Mouse (Mus musculus): ENCODE measurements at regions not wholly inside any gene's neighbourhood (a gene's known extent, or its start where the extent isn't known, plus 50 kb on each side); places are given as distances from the start of the nearest gene placed in this dataset.

- no peak for ATAC-seq
These were observed 240.4 kb upstream of the Map3k7 start for GRCm38 (mm10) chr4:31723501-31723900.

DNA sequence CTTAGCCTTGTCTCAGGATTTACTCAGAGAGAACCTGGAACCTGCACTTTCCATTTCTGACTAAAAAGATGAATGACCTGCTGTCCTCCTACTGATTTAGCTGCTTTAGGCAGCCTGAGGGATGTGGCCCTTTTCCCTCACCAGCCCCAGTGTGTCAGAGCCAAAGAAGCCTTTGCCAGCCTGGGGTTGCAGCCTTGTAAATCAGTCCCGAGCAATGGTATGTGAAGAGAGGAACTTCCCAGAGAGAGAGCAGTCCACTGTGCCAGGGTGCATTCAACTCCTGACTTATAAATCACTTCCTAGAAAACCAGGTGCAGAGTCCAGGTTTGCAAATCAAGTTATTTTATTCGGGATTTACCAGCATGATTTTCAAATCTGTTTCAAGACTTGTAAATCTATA is 239.5 kb upstream of the Map3k7 start:
- ATAC-seq = no peak

DNA sequence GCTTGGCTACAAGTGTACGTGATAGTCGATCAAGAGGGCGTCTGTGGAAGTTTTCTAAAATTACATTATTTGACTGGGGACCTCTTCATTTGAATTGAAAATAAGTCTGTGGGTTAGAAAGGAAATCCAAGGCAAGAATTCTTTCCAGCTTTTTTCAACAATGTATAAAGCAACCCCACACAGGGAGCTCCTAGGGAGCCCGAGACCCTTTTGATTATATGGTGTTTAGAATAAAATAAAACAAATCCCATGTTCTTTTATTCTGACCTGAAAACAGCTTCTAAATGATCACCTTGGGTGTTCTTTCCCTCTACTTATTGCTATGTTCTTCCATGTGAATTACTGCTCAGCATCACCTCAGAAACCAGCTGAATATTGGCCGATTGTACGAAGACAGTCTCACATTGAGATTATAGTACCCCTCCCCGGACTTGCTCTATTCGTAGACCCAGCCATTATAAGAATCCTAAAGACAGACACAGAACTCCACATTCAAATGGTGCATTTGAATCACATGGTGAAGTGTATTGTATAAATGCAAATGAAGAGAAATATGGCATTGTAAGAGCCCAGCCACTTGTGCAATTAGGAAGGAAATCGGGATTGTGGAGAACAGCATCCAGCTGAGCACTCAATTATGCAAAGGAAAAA is 236.3 kb upstream of the Map3k7 start:
- ATAC-seq = no peak

- no peak for ATAC-seq
These were observed 235.8 kb upstream of the Map3k7 start for GRCm38 (mm10) chr4:31728149-31728516.

DNA sequence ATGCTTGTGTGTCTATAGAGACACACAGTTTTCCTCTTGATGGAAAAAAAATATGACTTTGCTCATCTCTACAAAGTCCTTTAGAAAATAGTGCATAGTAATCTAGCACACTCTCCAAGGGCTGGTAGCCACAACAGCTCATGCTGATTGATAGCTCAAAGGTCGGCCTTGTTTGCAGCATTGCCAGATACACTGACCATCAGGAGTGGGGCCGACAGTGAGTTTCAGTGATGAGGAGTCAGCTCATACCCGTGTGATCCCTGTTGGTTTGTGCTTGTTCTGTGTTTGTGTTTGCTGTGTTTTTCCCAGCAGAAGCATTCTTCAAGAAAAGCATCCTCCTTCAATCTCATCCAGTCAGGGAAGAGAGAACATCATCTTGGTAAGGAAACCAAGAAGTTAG is 220.1 kb upstream of the Map3k7 start:
- no peak for ATAC-seq

GRCm38 (mm10) chr4:31744431-31744830 is 219.5 kb upstream of the Map3k7 start:
- ATAC-seq = no peak

DNA sequence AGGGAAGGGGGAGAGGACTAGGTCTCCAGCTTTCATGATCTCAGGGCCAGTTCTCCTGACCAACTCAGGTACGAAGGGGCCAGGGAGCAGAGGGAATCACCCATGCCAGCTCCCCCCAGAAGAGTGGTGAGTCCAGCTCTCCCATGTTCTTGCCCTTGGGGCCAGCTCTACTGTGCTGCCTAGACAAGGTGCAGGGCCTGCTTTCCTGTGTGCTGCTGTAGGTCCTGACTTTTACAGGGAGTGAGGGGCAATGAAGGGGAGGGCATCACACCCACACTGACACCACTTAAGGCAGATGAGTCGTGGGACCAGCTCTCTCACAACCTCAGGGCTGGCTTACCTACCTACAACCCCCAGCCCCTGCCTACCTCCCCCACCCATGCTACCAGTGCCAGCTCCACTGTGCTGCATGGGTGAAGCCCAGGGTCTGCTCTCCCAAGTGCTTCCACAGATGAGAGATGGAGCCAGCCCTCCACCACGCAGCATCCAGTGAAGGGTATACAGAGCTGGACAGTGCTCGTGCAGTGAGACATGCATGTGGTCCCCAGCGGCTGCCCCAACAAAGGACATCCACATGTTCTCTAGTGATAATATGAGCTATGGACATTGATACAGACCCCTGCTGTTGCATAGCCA is 210.1 kb upstream of the Map3k7 start:
- no peak for ATAC-seq

DNA sequence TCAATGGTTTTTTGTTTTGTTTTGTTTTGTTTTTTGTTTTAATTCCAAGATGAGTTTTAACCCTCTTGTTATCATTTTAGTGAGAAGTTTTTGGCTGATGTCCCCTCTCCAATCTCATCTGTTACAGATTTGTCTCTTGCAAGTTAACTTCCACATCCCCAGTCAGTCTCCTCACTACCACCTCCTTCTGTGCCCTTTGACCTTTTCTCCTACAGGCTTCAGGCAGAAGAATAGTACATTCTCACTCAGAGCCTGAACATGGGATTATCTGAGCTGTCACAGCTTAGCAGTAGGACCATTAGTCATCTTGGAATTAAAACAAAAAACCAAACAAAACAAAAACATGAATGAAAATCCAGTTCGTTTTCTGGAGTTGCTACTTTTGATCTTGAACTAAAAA is 206.8 kb upstream of the Map3k7 start:
- ATAC-seq = no peak

GRCm38 (mm10) chr4:31760116-31760515 is 203.8 kb upstream of the Map3k7 start:
- no peak for ATAC-seq

- ATAC-seq = no peak
These were observed 201.7 kb upstream of the Map3k7 start for GRCm38 (mm10) chr4:31762199-31762598.

DNA sequence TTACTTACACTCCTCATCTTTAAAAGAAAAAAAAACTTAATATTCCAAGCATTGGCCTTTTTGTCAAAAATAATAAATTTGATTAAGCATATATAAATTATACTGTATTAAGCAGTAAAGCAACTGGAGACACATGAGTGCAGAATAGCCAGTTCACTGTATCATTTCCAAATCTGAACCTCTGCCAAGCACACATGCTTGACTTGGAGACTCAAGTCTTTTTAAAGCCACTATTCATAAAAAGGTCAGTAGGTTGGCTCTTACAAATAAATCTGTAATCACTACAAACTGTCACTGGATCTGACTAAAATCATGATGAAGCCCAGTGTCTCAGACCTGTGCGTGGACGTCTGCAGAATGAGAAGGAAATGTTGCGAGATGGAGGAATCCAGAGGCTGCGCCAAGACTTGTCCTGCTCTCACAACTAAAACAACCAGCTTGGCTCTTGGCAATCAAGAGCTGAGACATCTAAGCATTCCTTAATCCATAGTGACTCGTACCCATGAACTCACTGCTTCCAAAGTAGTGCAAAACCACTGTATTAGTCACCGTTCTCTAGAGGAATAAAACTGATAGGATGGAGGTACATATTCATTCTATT is 195.8 kb upstream of the Map3k7 start:
- ATAC-seq = no peak

- ATAC-seq = no peak
These were observed 194.6 kb upstream of the Map3k7 start for GRCm38 (mm10) chr4:31769325-31769724.

GRCm38 (mm10) chr4:31786284-31786683 is 177.6 kb upstream of the Map3k7 start:
- no peak for ATAC-seq

GRCm38 (mm10) chr4:31817574-31818240 is 146.2 kb upstream of the Map3k7 start:
- no peak for ATAC-seq

- ATAC-seq = no peak
These were observed 144.2 kb upstream of the Map3k7 start for GRCm38 (mm10) chr4:31819521-31820259.

DNA sequence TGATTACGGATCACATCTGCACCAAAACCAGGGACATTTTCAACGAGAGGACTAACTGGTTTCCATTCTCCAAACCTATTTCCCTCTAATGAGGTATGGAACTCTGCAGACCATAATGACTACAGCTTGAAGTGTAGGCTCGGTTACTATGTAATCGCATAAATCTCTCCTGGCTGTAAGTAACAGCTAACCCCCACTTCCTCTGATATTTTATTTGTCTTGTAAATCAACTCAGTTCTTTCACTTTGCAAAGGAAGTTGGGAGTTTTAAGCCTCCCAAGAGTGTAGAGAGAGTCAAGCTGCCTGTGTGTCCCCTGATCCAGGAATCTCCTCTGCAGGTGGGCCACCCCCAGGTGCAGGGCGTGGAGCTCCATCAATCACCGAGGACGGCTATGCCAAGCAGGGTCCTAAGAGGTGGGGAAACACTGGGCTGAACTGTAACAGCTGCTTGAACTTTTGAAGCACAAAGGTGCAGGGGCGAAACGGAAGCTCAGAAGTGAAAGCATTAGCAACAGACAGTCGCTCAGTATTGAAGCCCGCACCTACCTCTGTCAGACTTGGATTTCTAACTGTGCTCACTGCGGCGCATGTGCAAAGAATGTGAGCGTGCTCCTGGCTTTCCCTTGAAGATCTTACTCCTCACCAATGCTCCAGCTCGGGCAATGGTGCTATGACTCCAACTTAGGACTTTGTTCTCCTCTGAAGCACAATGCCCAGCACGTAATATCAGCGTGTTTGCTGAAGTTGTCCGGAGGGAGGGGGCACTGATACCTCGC is 140.1 kb upstream of the Map3k7 start:
- ATAC-seq = peak; percentile 85

DNA sequence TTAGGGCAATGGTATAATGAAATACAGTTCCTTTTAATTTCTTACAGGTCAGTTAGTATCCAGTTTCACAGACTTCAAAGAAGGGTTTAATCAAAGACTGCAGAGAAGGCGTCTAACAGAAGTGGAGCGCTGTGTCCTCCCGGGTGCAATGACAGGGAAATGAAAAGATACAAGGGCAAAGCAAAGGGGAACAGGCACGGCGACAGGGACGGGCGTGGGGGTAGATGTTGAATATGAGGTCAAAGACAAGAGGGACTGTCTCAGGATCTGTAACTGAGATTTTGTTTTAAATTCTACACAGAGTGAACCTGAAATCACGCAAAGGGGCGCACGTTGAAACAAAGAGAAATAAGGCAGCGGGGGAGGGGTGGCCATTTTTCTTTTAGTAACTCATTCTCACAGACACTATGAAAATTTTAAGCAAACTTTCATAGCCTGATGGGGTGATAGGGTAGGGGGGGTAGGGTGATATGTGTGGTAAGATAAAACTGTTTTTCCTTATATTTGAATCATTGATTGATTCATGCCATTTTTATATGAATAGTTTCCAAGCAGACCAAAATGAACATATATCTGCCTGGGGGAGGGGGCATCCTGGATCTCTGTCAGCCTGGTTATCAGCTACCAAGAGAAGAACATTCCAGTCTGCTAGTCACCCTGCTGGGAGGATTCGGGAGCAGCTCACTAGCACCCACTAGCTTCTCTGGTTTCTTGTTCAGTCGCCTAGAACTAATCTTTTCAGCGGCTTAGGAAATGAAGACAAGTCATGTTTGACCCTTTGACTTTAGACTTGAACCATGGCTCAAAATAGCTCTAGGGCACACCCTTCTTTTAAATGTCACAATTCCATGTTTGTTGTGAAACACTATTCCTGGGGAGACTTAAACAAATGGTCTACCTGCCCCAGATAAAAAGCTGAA is 139.1 kb upstream of the Map3k7 start:
- peak; percentile 20 for ATAC-seq

GRCm38 (mm10) chr4:31825438-31825830 is 138.5 kb upstream of the Map3k7 start:
- no peak for ATAC-seq

GRCm38 (mm10) chr4:31826661-31827060 is 137.2 kb upstream of the Map3k7 start:
- ATAC-seq = no peak

- peak; percentile 35 for ATAC-seq
These were observed 136.6 kb upstream of the Map3k7 start for GRCm38 (mm10) chr4:31827266-31827665.

DNA sequence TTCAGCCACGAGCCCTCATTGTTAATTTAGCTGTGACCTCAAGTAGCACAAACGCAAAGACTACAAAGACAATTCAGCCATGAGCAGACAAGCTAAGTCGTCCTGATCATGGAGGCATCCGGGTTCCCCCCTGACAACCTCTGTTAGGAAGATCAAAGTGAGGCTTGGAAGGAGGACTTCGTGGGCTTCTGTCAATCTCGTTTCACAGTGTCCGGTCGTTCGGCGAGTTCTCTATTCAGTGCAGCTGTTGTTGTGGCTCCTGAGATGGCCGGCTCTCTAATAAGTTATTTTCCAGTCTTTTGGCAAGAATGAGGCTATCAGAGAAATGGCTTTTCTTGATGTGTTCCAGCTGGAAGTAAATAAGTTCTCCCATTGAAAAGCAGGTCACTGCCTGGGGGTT is 133.7 kb upstream of the Map3k7 start:
- ATAC-seq = no peak

All from CD4-positive, CD25-positive, alpha-beta regulatory T cell, adult 4 months (primary cell).